Mouse (Mus musculus) embryonic facial prominence, embryonic 15.5 days (tissue): Measurements from ENCODE around the gene Slc22a17. TPM values are rescaled to one million over a fixed set of nuclear protein-coding genes. Genes with fewer than 3 reads are reported as not detected.

ENCODE experiments used
- microRNA counts: library from miRNA; unstranded; fragments of <30 nt; microRNA quantifications from one replicate; lab custom pipeline; 2016
- microRNA-seq: library from miRNA; unstranded; fragments of <30 nt; microRNA quantifications from one replicate; pipeline ENCODE4, GENCODE M21; 2016; ENCODE audit warnings: borderline number of aligned reads
- polyA plus RNA-seq: library from polyadenylated mRNA; unstranded; fragments of >200 nt; fragmentation: Nextera tagmentation; extraction: Ambion mirVana; gene quantifications from 2 replicates; pipeline ENCODE4 v1.2.1, GENCODE M21; 2015

Slc22a17 gene
- polyA plus RNA-seq, 1 experiment from 2014 or later = 93.6 TPM

MicroRNAs within 50 kb of the gene (microRNA counts, 519-probe panel; counts per million panel counts)
- 1,877 counts per million, percentile 31 among the panel's probes with 10 or more counts for microRNA mmu-miR-208a (lab: Ali Mortazavi, UCI)

Small RNAs within 50 kb of the gene (microRNA-seq; reads per million reads assigned to microRNA genes)
- gene Mir208a = 5.0 reads per million, percentile 20 among the genes with 10 or more reads in this experiment

Other genes with a start within 250 kb of the Slc22a17 start
- 74.2 and 75.5 TPM in 2 replicates for gene 1700123O20Rik, start 226.9 kb downstream of the Slc22a17 start, polyA plus RNA-seq
- gene Acin1, start 226.2 kb downstream of the Slc22a17 start, polyA plus RNA-seq = 130 and 132 TPM in 2 replicates
- 0.23 and 0.28 TPM in 2 replicates for gene Gm29776, start 214.3 kb downstream of the Slc22a17 start, polyA plus RNA-seq
- not detected in 2 replicates for gene Cebpe, start 201.0 kb downstream of the Slc22a17 start, polyA plus RNA-seq
- gene Slc7a8, start 131.2 kb downstream of the Slc22a17 start, polyA plus RNA-seq = 6.5 and 6.8 TPM in 2 replicates
- gene Rnf212b, start 99.0 kb downstream of the Slc22a17 start, polyA plus RNA-seq = not detected in 2 replicates
- 9.7 and 10.1 TPM in 2 replicates for gene Homez, start 42.2 kb downstream of the Slc22a17 start, polyA plus RNA-seq
- 0.83 and 1.2 TPM in 2 replicates for gene Ppp1r3e, start 35.6 kb downstream of the Slc22a17 start, polyA plus RNA-seq
- 4.1 and 5.0 TPM in 2 replicates for gene Bcl2l2, start 29.8 kb downstream of the Slc22a17 start, polyA plus RNA-seq
- gene Gm20521, start 29.7 kb downstream of the Slc22a17 start, polyA plus RNA-seq = not detected in 2 replicates
- gene Pabpn1, start 20.6 kb downstream of the Slc22a17 start, polyA plus RNA-seq = 124 and 125 TPM in 2 replicates
- 59.7 and 63.4 TPM in 2 replicates for gene Efs, start 13.0 kb upstream of the Slc22a17 start, polyA plus RNA-seq
- 0.47 TPM in 1 of 2 replicates, not detected in the other for gene Il25, start 19.6 kb upstream of the Slc22a17 start, polyA plus RNA-seq
- 8.9 and 9.4 TPM in 2 replicates for gene Cmtm5, start 23.1 kb upstream of the Slc22a17 start, polyA plus RNA-seq
- gene Myh6, start 53.8 kb upstream of the Slc22a17 start, polyA plus RNA-seq = 3.0 and 6.0 TPM in 2 replicates
- gene Gm17428, start 63.8 kb upstream of the Slc22a17 start, polyA plus RNA-seq = not detected in 2 replicates
- 21.5 and 33.1 TPM in 2 replicates for gene Myh7, start 81.5 kb upstream of the Slc22a17 start, polyA plus RNA-seq
- gene Ngdn, start 102.3 kb upstream of the Slc22a17 start, polyA plus RNA-seq = 70.7 and 73.9 TPM in 2 replicates
- 4.2 and 5.0 TPM in 2 replicates for gene Zfhx2, start 179.2 kb upstream of the Slc22a17 start, polyA plus RNA-seq
- gene Thtpa, start 181.7 kb upstream of the Slc22a17 start, polyA plus RNA-seq = 21.5 and 22.4 TPM in 2 replicates
- gene Ap1g2, start 193.5 kb upstream of the Slc22a17 start, polyA plus RNA-seq = 25.5 and 29.1 TPM in 2 replicates
- gene Jph4, start 203.8 kb upstream of the Slc22a17 start, polyA plus RNA-seq = 3.0 and 3.6 TPM in 2 replicates